Mouse (Mus musculus): ENCODE measurements around the gene Gm13696. TPM values are rescaled to one million over a fixed set of nuclear protein-coding genes. Genes with fewer than 3 reads are reported as not detected.

Gene Gm13696
- under 1 TPM in 1 of 2 experiments, not detected in 1; 0.01 TPM for polyA plus RNA-seq (2012; fragmentation: generic; extraction: Trizol)

GRCm38 (mm10) chr2:83972823-83973222 is at the start of gene Gm13696:
TSS of gene Gm13696 (plus strand) at chr2:83973123.

DNA sequence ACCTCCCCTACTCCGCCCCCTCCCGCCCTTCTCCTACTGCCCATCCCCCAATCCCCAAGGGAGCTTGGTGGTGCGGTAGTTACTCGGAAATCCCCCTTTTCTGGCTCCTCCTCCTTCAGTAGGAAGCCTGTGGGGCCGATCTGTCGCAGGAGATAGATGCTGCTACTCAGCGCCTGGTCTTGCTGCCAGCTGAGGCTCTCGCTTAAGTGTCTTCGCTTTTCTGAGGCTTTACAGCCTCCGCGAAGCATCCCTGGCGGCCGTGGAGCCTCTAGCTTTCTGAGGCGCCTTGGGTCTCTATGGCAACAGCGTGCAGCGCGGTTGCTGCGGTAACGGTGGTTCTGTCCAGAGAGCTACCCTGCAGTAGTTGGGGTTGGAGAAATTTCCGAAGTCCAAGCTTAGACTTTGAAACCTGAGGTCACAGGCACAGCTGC is 32.0 kb upstream of the Gm13696 start, which contains the start of gene Zswim2:
Gene Zswim2 (minus strand): TSS at position 298 of the 431 bp plus-strand sequence.

DNA sequence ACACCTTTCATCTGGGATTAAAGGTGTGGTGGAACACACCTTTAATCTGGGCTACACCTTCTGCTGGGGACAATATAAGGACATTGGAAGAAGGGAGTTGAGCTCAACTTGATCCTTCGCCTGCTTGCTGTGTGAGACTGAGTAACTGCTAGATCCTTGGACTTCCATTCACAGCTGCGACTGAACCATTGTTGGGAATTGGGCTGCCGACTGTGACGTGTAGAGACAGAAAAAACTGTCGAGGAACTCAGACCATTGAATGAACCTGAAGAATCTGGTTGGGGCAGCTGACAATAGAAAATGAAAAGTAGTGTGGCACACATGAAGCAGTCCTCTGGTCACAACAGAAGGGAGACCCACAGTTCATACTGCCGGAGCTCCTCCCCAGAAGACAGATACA is 17.5 kb upstream of the Gm13696 start, which contains the start of gene Gm13698:
Gene Gm13698 (plus strand): TSS at position 301 of the 400 bp plus-strand sequence.

GRCm38 (mm10) chr2:83961203-83961602 is 11.7 kb upstream of the Gm13696 start, which contains the start of gene Gm13693:
TSS of gene Gm13693 (plus strand) at chr2:83961503.

GRCm38 (mm10) chr2:83967013-83967412 is 5.9 kb upstream of the Gm13696 start, which contains the start of gene Gm13695:
TSS of gene Gm13695 (plus strand) at chr2:83967313.

GRCm38 (mm10) chr2:83978633-83979032 is 5.7 kb downstream of the Gm13696 start, which contains the start of gene Gm13694:
TSS of gene Gm13694 (plus strand) at chr2:83978933.

DNA sequence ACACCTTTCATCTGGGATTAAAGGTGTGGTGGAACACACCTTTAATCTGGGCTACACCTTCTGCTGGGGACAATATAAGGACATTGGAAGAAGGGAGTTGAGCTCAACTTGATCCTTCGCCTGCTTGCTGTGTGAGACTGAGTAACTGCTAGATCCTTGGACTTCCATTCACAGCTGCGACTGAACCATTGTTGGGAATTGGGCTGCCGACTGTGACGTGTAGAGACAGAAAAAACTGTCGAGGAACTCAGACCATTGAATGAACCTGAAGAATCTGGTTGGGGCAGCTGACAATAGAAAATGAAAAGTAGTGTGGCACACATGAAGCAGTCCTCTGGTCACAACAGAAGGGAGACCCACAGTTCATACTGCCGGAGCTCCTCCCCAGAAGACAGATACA is 11.5 kb downstream of the Gm13696 start, which contains the start of gene Gm13697:
Gene Gm13697 (plus strand): TSS at position 301 of the 400 bp plus-strand sequence.

GRCm38 (mm10) chr2:83990253-83990652 is 17.3 kb downstream of the Gm13696 start, which contains the start of gene Gm13691:
TSS of gene Gm13691 (plus strand) at chr2:83990553.

Other genes starting within 250 kb of the Gm13696 start
- 10 to 100 TPM; 12.1 to 41.7 TPM for gene Itgav, start 248.7 kb upstream of the Gm13696 start, polyA plus RNA-seq (2012; fragmentation: generic; extraction: Trizol)
- 1 to 10 TPM in 1 of 2 experiments, under 1 TPM in 1; 0.18 to 3.6 TPM for gene Fam171b, start 160.5 kb upstream of the Gm13696 start, polyA plus RNA-seq (2012; fragmentation: generic; extraction: Trizol)
- not detected for gene Zswim2, start 31.9 kb upstream of the Gm13696 start, polyA plus RNA-seq (2012; fragmentation: generic; extraction: Trizol)
- gene Gm13698, start 17.4 kb upstream of the Gm13696 start, polyA plus RNA-seq (2012; fragmentation: generic; extraction: Trizol), result under 1 TPM in 1 of 2 experiments, not detected in 1; 0.01 TPM
- under 1 TPM in 1 of 2 experiments, not detected in 1; 0.01 TPM for gene Gm13693, start 11.6 kb upstream of the Gm13696 start, polyA plus RNA-seq (2012; fragmentation: generic; extraction: Trizol)
- gene Gm13695, start 5.8 kb upstream of the Gm13696 start, polyA plus RNA-seq (2012; fragmentation: generic; extraction: Trizol), result under 1 TPM in 1 of 2 experiments, not detected in 1; 0.01 TPM
- gene Gm13694, start 5.8 kb downstream of the Gm13696 start, polyA plus RNA-seq (2012; fragmentation: generic; extraction: Trizol), result under 1 TPM in 1 of 2 experiments, not detected in 1; 0.01 TPM
- under 1 TPM in 1 of 2 experiments, not detected in 1; 0.01 TPM for gene Gm13697, start 11.6 kb downstream of the Gm13696 start, polyA plus RNA-seq (2012; fragmentation: generic; extraction: Trizol)
- under 1 TPM in 1 of 2 experiments, not detected in 1; 0.01 TPM for gene Gm13691, start 17.4 kb downstream of the Gm13696 start, polyA plus RNA-seq (2012; fragmentation: generic; extraction: Trizol)

Measured in C3H10T1/2 (cell line).